Mouse (Mus musculus) urinary bladder, adult 2 months (tissue): ENCODE results near the gene Npl. TPM values are rescaled to one million over a fixed set of nuclear protein-coding genes. Genes with fewer than 3 reads are reported as not detected.
A peak's percentile ranks its signal among the peaks of the same experiment; 100 is the strongest.

ENCODE experiments used
- DNase-seq: peaks from one replicate; pipeline ENCODE4 v3.0.0; 2022; ENCODE audit warnings: low spot score
- polyA plus RNA-seq: library from polyadenylated mRNA; depleted of rRNA; stranded (reverse); fragments of >200 nt; gene quantifications from 2 replicates; pipeline ENCODE4 v1.2.3, GENCODE M21; 2012; rRNA removed

Gene Npl
- 1.8 and 2.1 TPM in 2 replicates for polyA plus RNA-seq

DNA sequence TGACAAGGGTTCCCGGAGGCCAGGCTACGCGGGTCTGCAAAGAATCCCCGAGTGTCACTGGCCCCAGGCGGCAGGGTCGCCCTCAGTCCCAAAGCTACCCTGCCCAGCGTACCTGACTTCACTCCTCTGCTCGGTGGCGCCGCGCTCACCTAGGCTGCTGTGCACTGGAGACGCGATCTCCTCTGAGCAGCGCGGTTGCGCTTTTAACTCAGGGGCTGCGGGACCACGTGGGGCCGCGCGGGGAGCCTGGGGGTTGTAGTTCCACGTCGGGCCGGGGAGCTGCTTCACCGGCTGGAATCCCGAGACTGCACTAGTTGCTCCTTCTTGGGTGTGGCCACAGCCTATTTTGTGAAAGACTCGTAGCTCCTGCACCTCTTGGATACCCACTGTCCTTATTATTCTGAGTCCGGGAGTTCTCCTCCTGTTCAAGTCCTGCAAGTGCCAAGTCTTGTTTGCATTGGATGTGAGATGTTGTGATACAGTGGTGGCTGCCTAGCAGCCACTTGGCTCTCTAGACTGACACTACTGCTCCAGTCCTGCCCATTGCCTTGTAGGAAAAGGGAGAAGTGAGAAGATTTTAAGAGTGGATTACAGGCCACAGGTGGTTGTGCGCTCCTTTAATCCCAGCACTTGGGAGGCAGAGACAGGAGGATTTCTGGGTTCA is at the start of gene Npl:
Gene Npl (minus strand): TSS at position 510 of the 664 bp plus-strand sequence.
- peak; percentile 35 for DNase-seq

DNA sequence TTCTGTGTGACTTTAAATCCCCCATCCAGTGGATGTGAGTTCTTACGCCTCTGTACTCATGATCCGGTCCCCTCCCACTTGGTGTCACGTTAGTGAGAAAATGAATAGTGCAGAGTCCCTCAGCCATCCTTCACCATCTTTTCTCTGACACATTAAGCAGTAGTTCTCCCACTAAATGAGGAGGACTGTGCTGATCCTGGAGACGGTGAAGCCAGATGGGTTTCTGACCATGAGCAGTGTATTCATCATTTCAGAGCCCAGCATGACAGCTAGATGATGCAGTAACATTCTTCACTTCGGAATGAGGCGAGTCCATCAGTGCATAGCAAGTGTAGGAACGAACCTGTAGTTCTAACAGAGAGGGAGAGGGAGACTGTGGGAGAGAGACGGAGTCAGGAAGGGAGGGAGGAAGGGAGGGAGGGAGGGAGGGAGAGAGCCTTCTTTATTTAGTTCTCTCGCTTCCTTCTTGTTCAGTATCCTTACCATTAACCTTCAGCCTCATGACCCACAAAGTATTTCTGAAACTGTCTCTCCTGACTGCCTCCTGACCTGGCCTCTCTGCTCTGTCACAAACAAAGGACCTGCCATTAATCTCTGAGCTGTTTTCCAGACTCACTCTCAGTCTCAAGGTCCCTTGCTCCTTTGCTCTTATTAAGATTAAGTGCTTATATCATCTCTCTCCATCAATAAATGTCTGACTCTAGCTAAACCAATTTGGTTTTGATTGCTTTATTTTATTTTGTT is 49.6 kb upstream of the Npl start:
- no peak for DNase-seq

DNA sequence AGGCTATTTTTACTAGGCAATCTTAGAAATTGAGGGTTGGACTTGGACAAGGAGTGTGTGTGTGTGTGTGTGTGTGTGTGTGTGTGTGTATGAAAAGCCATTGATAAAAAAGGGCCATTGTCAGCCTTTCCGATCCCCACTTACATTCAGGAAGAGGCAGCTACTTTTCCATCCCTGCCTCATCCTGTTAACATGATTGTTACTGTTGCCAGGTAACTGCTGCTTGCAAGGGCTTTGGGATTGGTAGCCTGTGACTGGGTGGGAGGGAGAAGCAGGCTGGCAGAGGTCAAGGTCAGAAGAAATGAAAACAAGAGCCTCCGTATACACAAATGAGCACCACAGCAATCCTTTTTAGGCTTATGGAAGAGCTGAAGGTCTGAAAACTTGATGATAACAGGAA is 48.9 kb upstream of the Npl start:
- DNase-seq = no peak

DNA sequence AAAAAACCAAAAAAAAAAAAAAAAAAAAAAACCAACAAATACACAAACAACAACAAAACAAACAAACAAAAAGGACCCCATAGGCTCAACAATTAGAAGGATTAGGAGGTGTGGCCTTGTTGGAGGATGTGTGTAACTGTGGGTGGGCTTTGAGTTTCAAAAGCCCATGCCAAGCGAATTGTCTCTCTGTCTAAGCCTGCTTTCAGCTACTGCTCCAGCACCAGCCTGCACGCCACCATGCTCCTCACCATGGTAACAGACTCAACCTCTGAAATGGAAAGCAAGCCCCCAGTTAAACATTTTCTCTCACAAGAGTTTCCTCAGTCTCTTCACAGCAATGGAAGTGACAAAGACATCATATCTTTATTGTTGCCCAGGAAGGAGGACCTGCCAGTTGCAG is 43.8 kb upstream of the Npl start:
- DNase-seq = no peak

DNA sequence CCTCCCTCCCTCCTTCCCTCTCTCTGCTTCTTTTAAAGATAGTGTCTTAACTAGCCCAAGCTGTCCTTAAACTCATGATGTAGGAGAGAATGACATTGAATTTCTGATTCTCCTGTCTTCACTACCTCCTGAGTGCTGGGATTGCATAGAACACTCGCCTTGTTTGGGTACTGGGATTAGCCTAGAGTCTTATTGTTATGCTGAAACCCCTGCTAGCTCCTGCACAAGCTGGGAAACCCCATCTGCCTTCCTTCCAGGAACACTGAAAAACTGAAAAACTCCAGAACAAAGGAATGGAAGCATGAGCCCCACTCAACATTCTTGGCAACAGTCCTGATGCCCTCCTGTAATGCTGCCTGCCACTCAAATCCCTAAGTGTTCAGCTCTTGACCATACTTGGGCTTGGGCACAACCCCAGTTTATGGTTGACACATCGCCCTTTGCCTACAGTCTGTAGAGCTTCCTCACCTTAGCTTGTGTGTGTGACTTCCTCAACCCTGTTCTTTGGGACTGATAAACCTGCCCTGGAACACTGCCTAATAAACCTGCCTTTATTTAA is 40.4 kb upstream of the Npl start:
- DNase-seq = no peak

DNA sequence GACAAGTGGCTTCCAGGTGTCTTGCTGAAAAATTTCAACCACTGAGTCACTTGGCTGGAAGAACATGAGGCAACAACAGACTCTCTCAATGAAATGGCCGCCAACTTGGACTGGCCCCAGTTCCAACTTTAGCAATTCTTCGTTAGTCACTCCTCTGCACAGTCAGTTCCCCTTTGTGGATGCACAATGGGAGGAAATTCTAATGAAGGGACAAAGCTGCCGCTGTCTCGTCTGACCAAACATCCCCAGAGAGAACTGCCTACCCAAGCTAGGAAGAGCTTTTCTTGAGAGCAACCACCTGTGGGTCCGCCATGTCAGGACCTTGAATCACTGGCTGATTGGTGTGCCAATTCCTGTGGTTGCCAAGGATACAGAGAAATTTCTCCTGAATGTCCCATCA is 38.1 kb upstream of the Npl start:
- DNase-seq = no peak

DNA sequence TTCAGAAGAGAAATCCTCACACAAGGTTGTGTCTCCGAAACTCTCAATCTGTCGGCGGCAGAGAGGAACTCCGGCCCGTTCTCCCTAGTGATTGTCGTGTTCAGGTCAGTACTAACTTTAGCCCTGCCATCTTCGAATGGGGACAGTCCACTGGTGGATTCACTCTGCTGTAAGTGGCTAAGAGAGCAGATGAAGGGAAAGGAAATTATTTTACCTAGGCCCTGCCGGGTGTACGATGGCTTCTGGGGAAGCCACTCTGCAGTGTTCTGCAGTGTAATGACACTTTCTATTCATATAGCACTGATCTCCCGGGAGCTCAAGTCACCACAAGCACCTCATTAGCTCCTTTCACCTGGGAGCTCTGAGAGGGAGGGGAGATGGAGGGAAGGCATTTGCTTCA is 37.0 kb upstream of the Npl start:
- DNase-seq = no peak

DNA sequence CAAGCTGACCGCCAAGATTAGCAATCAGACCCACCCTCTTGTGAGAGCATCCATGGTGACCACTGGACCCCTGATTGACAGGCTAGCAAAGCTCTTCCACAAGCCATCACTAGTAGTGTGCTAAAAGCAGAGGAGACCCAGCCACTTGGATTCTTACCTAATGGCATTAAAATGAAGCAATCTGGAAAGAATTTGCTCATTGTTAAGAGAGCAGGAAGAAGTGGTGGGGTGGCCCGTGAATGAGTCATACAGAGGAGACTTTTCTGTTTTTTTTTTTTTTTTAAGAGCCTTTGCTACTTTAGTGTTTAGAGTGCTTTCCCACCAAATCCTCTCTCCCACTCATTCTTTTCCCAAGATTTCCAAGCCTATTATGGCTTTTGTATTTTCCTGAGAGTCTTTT is 35.9 kb upstream of the Npl start:
- DNase-seq = no peak

DNA sequence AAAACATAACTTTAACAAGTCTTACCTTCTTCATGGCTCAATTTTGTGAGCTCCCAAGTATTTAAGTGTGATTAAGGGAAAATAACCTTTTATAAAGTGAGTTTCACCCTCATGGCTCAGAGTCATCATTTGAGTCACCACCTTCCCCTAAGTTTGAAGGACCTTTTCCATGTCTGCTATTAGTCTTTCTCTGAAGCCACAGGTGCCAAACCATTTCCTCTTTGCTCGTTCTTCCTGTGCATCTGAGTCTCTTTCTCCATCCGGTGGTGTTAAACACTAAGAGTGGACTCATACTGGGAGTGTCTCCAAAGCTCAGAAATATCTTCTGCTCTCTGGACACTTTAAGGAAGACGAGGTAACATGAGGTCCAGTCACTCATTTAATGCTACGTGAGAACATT is 33.3 kb upstream of the Npl start:
- DNase-seq = no peak

DNA sequence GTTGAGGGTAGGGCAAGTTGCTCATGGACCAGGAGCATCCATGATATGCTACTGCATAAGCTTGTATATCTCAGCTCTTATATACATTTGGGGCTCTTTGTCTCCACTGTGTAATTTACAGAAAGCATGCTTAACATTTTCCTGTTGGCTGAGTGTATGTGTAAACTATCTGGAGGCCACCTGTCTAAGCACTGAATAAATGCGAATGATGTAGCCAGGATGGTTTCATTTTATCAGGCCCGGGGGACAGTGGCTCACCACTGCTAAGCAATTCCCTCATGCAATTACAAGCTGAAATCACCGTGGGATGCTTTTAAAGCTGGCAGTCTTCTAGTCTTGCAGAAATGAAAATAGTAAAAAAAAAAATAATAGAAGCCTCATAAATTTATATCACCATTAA is 24.9 kb upstream of the Npl start:
- no peak for DNase-seq

DNA sequence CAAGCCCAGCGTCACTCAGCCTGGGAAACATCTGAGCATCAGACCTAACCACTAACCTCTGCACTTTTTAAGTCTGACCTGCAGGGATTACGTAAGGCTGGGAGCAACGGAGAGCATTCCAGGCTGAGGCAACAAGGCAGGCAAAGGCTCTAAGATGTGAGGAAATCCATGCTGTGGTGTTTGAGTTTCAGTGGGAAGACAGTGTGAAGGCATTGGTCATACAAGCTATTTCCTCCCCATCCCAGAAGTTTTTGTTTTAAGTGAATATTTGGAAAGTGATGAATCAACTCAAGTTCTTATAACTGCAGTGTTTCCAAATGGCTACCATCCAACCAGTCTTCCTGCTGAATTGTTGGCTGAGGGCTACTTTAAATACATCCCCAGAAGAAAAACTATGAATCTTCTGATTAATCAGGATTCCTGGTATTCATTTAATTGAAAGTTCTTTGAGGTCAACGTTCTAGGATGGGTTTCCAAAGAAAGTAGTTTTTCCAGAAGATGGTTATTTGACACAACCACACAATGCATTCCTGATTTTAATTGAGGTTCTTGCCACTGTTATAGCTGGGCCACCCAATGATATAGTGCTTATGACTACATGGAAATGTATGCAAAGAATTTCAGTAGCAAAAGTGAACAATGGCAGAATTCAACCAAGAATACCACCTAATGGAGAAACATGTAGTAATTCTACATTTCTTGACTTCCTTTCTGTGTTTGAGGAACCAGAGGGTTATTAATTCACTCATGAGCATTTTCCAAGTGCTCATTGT is 22.6 kb upstream of the Npl start:
- DNase-seq = no peak

DNA sequence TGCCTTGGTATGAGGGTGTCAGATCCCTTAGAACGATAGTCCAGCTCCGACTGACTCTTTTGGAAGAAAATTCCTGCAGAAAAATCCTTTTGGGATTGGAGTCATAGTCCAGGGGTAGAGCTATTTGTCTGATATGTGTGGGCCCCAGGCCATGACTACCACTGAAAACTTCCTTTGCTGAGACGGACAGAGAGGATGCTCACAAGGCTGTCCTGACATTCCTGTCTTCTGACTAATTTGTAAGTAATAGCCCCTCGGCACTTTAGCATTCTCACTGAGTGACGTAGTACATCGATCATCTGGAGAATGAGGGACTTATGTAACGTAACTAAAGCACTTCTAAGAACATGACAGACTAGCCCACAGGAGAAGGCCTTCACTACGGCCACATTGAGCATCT is 15.9 kb upstream of the Npl start:
- DNase-seq = no peak

DNA sequence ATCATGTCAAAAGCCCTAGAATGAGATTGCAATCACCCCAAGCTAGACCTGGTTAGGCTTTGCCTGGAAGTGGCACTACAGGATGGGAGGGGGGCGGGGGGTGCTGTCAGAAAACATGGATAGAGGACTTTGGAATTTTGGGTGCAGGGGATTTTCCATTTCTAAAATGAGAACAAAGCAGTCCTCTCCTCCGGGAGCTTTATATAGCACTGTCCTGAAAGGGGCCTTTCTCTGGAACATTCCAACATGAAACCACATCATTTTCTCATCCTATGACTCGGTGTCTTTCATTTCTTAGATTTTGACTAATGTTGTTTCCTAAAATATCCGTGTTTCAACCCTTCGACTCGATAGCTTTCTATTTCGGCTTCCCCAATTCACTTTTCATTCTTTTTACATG is 14.9 kb upstream of the Npl start:
- DNase-seq = no peak

DNA sequence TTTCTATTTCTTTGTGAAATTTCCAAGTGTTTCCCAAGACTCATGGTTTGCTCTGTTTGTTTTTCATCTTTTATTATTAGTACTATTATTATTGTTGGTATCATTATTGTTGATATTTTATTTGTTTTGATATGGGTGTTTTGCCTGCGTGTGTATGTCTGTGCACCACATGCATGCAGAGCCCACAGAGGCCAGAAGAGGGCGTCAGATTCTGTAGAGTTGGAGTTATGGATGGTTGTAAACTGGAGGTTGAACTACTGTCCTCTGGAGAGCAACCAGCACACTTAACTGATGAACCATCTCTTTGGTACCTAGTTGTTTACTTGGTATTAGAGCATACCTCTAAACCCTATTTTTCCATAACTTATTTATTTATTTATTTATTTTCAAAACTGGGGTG is 13.8 kb upstream of the Npl start:
- no peak for DNase-seq

DNA sequence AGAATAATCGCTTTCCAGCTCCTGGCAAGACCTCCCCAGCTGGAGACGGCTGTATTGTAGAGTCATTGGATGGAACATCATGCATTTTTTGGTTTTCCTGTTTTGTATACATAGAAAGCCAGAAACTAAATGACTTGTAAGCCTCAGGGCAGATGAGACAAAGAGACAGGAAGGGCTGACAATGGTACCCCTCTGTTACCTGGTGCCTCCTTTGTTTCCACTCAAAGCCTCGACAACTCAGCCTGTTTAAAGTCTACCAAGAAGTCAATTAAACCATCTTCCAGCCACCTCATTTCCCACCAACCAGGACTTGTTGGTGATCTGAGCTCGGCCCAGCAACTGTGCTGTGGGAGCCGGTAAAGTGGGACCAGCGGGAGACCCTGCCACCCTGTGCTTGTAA is 11.0 kb upstream of the Npl start:
- no peak for DNase-seq

DNA sequence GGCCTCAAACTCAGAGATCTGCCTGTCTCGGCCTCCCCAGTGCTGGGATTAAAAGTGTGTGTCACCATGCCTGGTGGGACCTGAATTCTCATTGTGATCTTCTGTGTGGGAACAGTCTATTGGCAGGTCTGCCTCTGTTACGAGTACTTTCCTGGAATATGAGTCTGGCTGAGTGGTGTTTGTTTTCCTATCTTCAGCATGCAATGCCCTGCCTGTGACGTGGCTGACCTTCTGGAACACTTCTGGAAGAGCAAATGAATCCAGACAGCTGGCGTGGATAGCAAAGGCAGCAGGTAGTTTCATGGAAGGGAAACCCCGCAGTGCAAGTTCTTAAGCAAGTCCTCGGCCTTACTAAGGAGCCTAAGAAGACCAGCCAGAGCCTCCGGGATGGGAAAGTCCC is 9.9 kb upstream of the Npl start:
- no peak for DNase-seq

DNA sequence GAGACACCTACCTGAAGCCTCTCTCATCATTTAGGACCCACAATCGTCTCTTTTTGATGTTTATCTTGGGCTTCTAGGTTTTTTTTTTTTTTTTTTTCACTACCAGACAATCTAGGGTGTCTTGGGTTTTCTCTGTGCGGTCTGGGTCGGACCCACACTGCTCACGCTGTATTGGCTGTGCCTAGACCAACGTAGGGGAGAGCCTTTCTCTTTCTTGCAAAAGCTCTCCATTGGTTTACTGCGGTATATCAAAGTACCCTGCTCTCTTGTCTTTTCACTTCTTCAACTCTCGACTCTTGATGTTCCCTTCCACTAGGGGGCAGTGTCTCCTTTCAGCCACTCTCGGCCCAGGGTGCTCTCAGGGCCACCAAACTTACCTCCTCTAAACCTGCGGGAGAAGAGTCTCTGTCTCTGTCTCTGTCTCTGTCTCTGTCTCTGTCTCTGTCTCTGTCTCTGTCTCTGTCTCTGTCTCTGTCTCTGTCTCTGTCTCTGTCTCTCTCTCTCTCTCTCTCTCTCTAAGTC is 9.3 kb upstream of the Npl start:
- DNase-seq = no peak

DNA sequence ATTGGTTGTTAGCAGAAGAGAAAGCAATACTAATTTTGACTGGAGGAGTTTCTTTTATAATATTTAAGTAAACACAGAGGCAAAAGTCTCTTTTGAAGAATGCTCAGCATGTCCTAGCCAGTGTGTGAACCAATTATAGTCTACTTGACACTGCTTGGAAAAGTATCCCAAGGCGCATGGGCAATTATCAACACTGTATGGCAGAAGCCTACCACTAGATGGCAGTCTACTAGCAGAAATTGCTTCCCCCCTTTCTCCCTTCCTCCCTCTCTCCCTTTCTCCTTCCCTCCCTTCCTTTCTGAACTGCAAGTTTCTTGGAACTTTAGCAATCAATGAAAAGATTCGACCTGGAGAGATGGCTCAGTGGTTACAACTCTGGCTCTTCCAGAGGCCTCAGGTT is 7.1 kb upstream of the Npl start:
- no peak for DNase-seq

DNA sequence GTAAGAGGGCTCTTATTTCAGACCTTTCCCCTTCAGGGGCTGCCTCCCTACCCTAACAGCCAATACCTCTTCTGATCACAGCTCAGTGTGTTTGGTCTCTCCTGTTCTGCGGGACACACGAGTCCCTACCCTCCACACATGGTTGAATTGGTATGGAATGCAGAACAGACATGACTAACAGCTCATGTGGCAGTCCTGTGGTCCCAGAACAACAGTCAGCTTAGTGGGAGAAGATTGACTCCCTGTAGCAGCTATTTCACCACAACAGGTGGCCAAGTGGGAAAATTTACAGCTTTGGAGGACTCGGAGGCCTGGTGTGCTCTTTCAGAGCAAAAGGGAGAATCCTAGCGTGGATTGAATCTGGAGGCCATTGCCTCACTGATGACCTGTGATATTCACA is 6.4 kb upstream of the Npl start:
- no peak for DNase-seq

DNA sequence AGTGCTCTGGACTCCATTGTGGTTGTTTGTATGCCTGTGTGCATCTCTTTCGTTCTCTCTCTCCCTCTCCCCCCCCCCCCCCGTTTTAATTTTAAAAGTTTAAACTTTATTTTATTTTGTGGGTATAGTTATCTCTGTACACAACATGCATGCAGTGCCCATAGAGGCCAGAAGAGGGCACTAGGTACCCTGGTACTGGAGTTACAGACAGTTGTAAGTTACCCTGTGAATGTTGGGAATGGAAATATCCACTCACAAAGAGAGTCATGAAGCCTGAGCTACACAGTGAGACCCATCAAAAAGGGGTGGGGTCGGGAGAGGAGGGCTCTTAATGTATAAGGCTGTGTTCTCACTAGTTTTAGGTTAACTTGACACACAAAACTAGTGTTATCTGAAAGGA is 969 bp upstream of the Npl start:
- DNase-seq = no peak

DNA sequence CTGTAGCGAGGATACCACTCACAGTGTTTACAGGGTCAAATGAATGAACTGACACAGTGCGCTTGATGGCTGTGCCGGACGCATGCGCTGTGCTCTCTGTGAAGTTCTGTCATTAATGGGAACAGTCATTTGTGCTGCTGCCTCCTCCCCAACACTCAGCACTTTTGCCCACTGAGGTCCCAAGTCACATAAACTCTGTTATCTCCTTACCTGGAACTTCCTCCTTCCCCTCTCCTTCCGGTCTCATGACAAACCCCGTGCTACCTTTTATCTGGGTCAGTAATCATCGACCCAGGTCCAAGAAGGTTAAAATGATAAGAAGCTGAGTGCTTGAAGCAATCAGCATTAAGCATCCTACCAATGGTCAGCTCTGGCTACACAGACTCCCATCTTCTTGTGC is 2.3 kb downstream of the Npl start:
- DNase-seq = no peak

DNA sequence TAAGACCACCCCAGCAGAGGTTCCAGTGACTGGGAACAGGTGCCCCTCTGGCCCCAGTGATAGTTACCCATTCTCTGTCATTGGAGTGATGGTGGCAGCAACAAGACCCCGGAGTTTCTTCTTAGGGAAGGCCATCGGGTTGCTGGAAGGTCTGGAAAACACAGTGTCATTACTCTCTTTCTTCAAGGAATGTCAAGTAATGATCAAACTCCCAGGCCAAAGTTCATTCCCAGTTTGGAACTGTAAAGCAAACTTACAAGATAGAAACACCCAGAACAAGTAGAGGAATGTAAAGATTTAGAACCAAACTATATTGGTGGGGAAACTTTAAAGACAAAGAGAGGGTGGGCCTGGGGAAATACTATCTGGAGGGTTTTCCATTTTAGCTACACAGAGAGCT is 4.6 kb downstream of the Npl start:
- DNase-seq = no peak
